Mouse (Mus musculus) ovary, postnatal 14 days (tissue): Measurements from ENCODE around the gene Chrm1.

ENCODE experiments used
- DNase-seq: peaks from one replicate; pipeline ENCODE4 v3.0.0; 2022; ENCODE audit warnings: low spot score

The Chrm1 gene

GRCm38 (mm10) chr19:8683627-8684026 lies 20.0 kb downstream of the Chrm1 start:
- no peak for DNase-seq

- no peak for DNase-seq
Observed at GRCm38 (mm10) chr19:8691871-8692539, 28.4 kb downstream of the Chrm1 start.

- no peak for DNase-seq
Observed at GRCm38 (mm10) chr19:8692740-8693139, 29.2 kb downstream of the Chrm1 start.

GRCm38 (mm10) chr19:8695330-8695729 lies 31.7 kb downstream of the Chrm1 start:
- DNase-seq = no peak

DNA sequence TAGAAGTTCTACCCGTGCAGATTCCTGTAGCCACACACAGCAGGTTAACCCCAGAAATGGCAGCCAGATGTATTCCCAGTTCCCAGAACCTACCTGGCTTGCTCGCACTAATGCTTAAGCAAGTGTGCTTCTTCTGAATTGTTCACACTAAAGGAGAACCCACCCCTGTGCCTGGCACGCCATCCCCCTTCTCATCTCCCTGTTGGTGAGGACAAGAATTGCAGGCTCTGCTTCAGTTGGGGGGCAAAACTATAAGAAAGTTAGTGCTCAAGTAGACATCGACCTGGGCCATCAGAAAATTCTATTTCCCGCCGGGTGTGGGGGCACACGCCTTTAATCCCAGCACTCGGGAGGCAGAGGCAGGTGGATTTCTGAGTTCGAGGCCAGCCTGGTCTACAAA lies 36.1 kb downstream of the Chrm1 start:
- no peak for DNase-seq

DNA sequence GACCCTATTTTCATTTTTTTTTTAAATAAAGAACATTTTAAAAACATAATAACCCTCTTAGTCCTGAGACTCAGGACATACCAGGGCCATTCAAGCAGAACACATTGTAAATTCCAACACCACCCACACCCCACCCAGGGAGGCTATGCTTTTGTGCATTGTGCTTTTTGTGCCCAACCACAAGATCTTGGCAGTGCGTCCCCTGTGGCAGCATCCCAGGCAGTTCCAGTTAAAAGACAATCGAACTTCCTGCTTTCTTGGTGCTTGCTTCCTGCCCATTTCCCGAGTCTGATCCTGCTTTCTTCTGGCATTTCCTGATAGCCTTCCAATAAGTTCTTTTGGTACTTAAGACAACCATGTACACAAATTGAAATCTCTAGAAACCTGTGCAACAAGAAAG lies 38.9 kb downstream of the Chrm1 start:
- no peak for DNase-seq

- DNase-seq = no peak
Observed at GRCm38 (mm10) chr19:8703571-8703970, 40.0 kb downstream of the Chrm1 start.

- DNase-seq = no peak
Observed at GRCm38 (mm10) chr19:8705026-8705708, 41.6 kb downstream of the Chrm1 start.

DNA sequence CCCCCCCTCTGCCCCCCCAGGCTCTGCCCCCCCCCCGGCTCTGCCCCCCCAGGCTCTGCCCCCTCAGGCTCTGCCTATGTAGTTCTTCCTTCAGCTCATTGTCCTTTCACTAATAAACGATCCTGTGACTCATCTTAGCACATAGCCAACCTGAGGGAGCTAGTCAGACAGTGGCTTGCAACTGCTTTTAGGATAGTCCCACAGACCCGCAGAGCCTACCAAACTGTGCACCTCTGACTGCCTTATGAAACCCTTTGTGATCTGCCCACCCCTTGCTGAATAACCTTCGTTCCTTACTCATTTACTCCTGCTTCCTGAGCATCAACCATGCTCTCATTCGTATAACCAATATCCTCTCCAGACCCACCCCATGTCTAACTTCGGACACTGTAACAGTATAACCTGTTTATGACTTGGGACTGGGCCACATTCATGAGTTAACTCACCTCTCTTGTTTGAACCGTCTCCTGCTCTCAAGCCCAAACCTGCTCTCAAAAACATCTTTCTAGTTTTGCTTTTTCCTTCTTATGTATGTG lies 42.6 kb downstream of the Chrm1 start:
- no peak for DNase-seq

GRCm38 (mm10) chr19:8706930-8707329 lies 43.3 kb downstream of the Chrm1 start:
- DNase-seq = no peak

DNA sequence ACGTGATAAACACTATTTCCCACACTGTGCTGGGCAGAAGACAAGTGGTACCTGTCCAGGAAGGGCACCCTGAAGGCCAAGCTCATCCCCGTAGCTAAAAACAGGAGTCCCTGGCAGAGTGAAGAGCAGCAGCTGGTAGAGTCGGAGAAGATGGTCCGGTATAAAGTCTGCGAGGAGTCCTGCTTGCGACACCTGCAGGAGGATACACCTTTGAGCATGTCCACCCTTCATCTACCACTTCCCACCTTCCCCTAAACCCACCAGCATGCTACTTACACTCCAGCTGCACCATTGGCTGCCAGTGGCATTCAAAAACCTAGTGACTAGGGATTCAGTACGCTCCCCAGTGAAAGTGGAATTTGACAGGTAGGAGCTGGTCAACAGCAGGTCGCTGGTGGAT lies 45.4 kb downstream of the Chrm1 start:
- DNase-seq = no peak

- no peak for DNase-seq
Observed at GRCm38 (mm10) chr19:8710057-8710456, 46.5 kb downstream of the Chrm1 start.

GRCm38 (mm10) chr19:8711506-8711905 lies 47.9 kb downstream of the Chrm1 start:
- no peak for DNase-seq

DNA sequence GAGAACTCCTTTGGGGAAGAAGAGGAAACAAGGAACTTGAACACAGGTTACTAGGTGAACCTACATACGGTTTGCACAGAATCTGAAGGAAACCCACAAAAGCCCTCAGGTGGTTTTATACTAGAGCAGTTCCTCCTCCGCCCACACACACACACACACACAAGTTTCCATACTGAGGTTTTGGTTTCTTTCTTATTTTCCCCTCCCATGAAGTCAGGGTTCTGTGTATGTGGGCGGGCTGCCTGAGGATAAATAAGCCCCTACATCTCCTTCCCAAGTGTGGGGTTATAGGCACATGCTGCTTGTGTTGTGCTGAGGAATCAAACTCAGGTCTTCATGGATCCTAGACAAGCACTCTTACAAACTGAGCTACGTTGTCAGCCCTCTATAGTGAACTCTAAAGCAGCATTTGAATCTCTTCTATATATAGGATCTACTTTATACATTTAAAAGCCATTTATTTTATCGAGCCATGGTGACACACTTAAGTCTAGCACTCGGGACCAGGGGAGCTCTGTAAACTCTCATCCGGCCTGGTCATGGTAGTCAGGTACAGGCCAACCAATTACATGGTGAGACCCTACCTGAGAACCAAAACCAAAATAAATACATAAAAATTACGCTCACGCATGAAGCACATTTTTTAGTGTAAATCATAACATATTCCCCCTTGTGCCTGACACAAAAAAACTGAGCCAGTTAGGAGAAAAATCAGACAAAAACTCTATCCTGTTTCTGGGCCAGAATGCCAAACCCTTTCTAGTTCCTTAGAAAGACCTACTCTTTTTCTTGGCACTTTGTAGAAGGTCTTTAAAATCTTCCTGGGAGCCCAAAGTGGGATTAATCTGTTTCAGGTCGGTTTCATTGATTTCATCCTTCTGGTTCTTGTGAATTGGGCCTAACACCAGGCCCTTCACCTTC lies 48.6 kb downstream of the Chrm1 start:
- no peak for DNase-seq

DNA sequence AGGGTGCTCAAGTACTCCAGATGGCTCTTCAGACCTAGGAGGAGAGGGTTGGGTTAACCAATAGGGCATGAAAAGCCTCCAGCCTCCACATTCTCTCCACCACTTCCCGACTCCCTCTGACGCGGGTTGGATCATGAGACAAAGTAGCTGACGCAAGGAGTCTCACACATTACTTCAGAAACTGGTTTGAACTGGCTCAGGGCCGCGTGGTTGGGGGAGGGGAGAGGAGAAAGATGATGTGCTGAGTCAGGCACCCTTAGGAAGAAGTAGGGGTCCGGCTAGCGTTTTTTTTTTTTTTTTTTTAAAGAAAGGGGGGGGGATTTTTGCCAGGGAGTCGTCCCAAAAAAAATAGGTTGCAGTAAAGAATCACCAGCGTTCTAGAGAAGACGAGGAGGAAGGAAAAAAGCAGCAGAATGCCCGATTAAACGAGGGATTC lies 49.3 kb downstream of the Chrm1 start:
- peak; percentile 55 for DNase-seq

- DNase-seq = peak; percentile 89
Observed at GRCm38 (mm10) chr19:8713306-8713996, 49.9 kb downstream of the Chrm1 start.

DNA sequence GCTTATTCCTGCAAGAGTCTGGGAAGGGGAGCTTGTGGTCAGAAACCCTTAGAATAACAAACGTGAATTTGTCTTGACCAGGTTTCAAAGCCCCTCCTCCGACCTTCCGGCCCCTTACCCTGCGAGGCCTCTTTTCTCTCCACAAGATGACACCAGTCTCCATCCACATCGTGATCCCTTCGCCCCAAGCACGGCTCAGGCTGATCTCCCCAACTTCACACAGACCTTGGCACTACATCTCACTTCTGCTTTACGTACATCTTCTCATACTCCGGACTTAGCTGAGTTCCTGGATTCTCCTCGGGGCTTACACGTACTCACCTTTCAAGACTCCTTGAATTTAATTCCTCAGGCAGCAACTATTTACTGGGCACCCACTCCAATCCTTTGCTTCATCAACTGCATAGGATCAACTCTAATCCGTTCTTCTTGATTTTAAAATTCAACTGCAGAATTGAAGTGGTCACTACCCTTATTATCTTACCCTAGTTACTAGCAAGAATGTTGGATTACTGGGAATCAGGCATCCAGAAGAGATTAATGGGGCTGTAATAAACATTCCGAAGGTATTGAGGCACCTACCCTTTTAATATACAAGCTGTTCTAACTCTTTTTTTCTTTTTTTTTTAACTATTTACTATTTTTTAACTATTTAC lies 50.5 kb downstream of the Chrm1 start:
- no peak for DNase-seq

- no peak for DNase-seq
Observed at GRCm38 (mm10) chr19:8714653-8715481, 51.3 kb downstream of the Chrm1 start.

DNA sequence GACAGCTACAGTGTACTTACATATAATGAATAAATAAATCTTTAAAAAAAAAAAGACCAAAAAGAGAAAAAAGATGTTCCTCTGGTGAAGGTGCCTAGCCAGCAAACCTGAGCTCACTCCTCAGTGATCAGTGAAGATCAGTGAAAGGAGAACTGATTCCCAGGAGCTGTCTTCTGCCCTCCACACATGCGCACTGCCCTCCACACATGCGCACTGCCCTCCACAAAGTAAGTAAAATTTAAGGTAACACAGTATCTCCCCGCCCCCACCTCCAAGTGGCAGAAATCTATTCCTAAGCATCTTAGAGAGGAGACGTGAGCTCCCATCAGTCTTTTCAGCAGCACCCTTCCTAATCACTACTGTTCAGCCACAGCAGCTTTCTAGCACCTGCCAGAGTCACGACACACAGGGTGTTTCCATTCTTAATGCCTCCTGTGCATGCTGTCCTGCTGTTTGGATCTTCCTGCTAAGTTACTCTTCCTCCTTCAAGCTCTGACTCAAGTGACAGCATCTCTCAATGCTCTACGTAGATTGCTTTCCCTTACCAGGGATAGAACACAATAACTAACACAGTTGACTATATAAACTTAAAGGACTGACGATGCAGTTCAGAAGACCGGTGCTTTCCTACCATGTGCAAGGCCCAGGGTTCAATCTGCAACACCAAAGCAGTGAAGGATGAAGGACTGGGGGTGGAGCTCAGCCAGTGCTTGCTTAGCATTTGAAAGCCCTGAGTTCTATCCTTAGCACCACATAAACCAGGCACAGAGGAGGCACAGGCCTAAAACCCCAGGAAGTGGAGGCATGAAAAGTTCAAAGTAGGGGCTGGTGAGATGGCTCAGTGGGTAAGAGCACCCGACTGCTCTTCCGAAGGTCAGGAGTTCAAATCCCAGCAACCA lies 52.5 kb downstream of the Chrm1 start:
- DNase-seq = no peak
